Mouse (Mus musculus) forebrain, embryonic 11.5 days (tissue): ENCODE data around the gene Rdh9. TPM values are rescaled to one million over a fixed set of nuclear protein-coding genes. Genes with fewer than 3 reads are reported as not detected.

ENCODE experiments used
- polyA plus RNA-seq: library from polyadenylated mRNA; unstranded; fragments of >200 nt; fragmentation: Nextera tagmentation; extraction: Ambion mirVana; gene quantifications from 2 replicates; pipeline ENCODE4 v1.2.1, GENCODE M21; 2014

Rdh9 gene
- polyA plus RNA-seq, 1 experiment from 2014 or later: not detected

Other genes with a start within 250 kb of the Rdh9 start
- gene Nxph4, start 241.8 kb upstream of the Rdh9 start, polyA plus RNA-seq: 37.6 and 40.4 TPM in 2 replicates
- 71.2 and 75.0 TPM in 2 replicates for gene Lrp1, start 155.2 kb upstream of the Rdh9 start, polyA plus RNA-seq
- 6.8 and 7.8 TPM in 2 replicates for gene Stat6, start 133.4 kb upstream of the Rdh9 start, polyA plus RNA-seq
- gene Nemp1, start 109.5 kb upstream of the Rdh9 start, polyA plus RNA-seq: 12.0 and 12.2 TPM in 2 replicates
- 4.9 and 5.5 TPM in 2 replicates for gene Nab2, start 107.8 kb upstream of the Rdh9 start, polyA plus RNA-seq
- gene Myo1a, start 71.2 kb upstream of the Rdh9 start, polyA plus RNA-seq: 0.40 and 0.51 TPM in 2 replicates
- not detected in 2 replicates for gene Tac2, start 51.9 kb upstream of the Rdh9 start, polyA plus RNA-seq
- gene Zbtb39, start 36.8 kb upstream of the Rdh9 start, polyA plus RNA-seq: 7.3 and 7.6 TPM in 2 replicates
- 0.43 and 0.45 TPM in 2 replicates for gene Gpr182, start 24.7 kb upstream of the Rdh9 start, polyA plus RNA-seq
- gene Rdh1, start 16.7 kb upstream of the Rdh9 start, polyA plus RNA-seq: not detected in 2 replicates
- not detected in 2 replicates for gene Rdh16f1, start 16.6 kb upstream of the Rdh9 start, polyA plus RNA-seq
- gene Rdh16, start 24.8 kb downstream of the Rdh9 start, polyA plus RNA-seq: not detected in 2 replicates
- not detected in 2 replicates for gene Rdh19, start 73.5 kb downstream of the Rdh9 start, polyA plus RNA-seq
- not detected in 2 replicates for gene Rdh16f2, start 90.1 kb downstream of the Rdh9 start, polyA plus RNA-seq
- not detected in 2 replicates for gene Rdh7, start 112.4 kb downstream of the Rdh9 start, polyA plus RNA-seq
- not detected in 2 replicates for gene Sdr9c7, start 122.1 kb downstream of the Rdh9 start, polyA plus RNA-seq
- not detected in 2 replicates for gene Hsd17b6, start 231.2 kb downstream of the Rdh9 start, polyA plus RNA-seq
- 124 and 127 TPM in 2 replicates for gene Prim1, start 238.8 kb downstream of the Rdh9 start, polyA plus RNA-seq